Mouse (Mus musculus) liver, adult 2 months (tissue): Measurements from ENCODE around the gene Gm1527. TPM values are rescaled to one million over a fixed set of nuclear protein-coding genes. Genes with fewer than 3 reads are reported as not detected.
"Not testable (repeated sequence)": the region's sequence is repeated elsewhere in the genome, so short reads cannot be mapped to it uniquely, and the experiment has no call there.

Experiments used
- DNase-seq: peaks from one replicate; pipeline ENCODE4 v3.0.0-alpha.2; 2011; ENCODE audit warnings: low read depth, low spot score; ENCODE audit errors: extremely low read depth
- H3K27ac ChIP-seq: fragments of 200-500 bp; replicated peaks from 2 replicates; pipeline ENCODE4 v1.5.1; 2012; ENCODE audit warnings: low read depth, mild to moderate bottlenecking, control low read depth, inconsistent platforms, low read length; ENCODE audit not compliant: insufficient read depth
- H3K27me3 ChIP-seq: fragments of 200-500 bp; 2 replicates; pipeline ENCODE4 v1.6.1; 2012; ENCODE audit warnings: mild to moderate bottlenecking, moderate library complexity, low read length, inconsistent platforms; ENCODE audit not compliant: control insufficient read depth, insufficient read depth
- H3K36me3 ChIP-seq: fragments of 200-500 bp; 2 replicates; pipeline ENCODE4 v1.6.1; 2012; ENCODE audit warnings: low read length, inconsistent platforms; ENCODE audit not compliant: control insufficient read depth, insufficient read depth
- H3K4me1 ChIP-seq: fragments of 200-500 bp; 2 replicates; pipeline ENCODE4 v1.6.1; 2011; ENCODE audit warnings: low read length; ENCODE audit not compliant: control insufficient read depth, insufficient read depth
- H3K4me3 ChIP-seq: fragments of 200-500 bp; 2 replicates; pipeline ENCODE4 v1.5.1; 2011; ENCODE audit warnings: low read depth, mild to moderate bottlenecking, control low read depth, low read length, moderate library complexity; ENCODE audit not compliant: insufficient read depth
- H3K79me2 ChIP-seq: fragments of 200-500 bp; 2 replicates; pipeline ENCODE4 v1.6.1; 2012; ENCODE audit warnings: inconsistent platforms, mild to moderate bottlenecking, low read length, moderate library complexity; ENCODE audit not compliant: control insufficient read depth, insufficient read depth
- H3K9ac ChIP-seq: fragments of 200-500 bp; 2 replicates; pipeline ENCODE4 v1.6.1; 2012; ENCODE audit warnings: low read depth, mild to moderate bottlenecking, control low read depth, inconsistent platforms, low read length
- CTCF ChIP-seq: fragments of 200-500 bp; IDR thresholded peaks from 2 replicates; pipeline ENCODE4 v1.5.1; 2011; ENCODE audit warnings: low read depth, low read length, control low read depth
- POLR2A ChIP-seq: fragments of 200-500 bp; IDR thresholded peaks from 2 replicates; pipeline ENCODE4 v1.6.1; 2011; ENCODE audit warnings: low read length, control low read depth; ENCODE audit not compliant: insufficient read depth; ENCODE audit errors: extremely low read depth
- WGBS: fragments of 180-500 bp; shearing (Covaris S2); methylation state at CpG from one replicate; pipeline ENCODE4 v1.1.7; 2018; 5-methylcytosine and 5-hydroxymethylcytosine counted together
- polyA plus RNA-seq: library from polyadenylated mRNA; depleted of rRNA; stranded (reverse); fragments of >200 nt; gene quantifications from 2 replicates; pipeline ENCODE4 v1.2.3, GENCODE M21; 2012; rRNA removed
- total RNA-seq: library from RNA; depleted of rRNA; stranded (reverse); fragments of >200 nt; gene quantifications from 2 replicates; pipeline ENCODE4 v1.2.3, GENCODE M21; 2014; rRNA removed

The Gm1527 gene
- not detected in 2 replicates for total RNA-seq
- polyA plus RNA-seq = not detected in 2 replicates

DNA sequence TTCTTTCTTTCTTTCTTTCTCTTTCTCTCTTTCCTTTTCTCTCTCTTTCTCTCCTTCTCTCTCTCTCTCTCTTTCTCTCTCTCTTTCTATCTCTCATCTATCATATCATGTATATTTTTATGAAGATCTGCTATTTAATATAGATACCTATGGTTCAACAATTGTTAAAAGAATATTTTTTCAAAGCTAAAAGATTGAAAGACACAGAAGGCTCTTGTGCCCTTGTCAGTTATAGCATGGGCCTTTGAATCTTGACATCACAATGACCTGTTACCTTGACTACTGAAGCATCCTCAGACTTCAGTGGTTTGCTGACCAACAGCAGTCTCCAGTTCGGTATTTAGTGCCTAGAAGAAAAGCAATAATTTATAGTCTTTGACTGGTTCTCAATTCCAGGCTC is at the start of gene Gm1527:
Gene Gm1527, plus strand, starts transcription at position 301 of the 400 bp plus-strand sequence.
- DNase-seq = no peak
- Histone ChIP-seq H3K9ac (no peak within 1 kb of the TSS), H3K27me3 (no peaks in the 10 kb centered on the region), H3K79me2 (no peaks in the 10 kb centered on the region), H3K36me3 (no peaks in the 10 kb centered on the region), H3K4me3 (no peak within 1 kb of the TSS), H3K27ac (no peak within 1 kb of the TSS), H3K4me1 (no peaks in the 10 kb centered on the region)
- TF ChIP-seq POLR2A (no peak), CTCF (no peak)
- 57% methylated on average over 1 of the region's 1 CpGs for WGBS

DNA sequence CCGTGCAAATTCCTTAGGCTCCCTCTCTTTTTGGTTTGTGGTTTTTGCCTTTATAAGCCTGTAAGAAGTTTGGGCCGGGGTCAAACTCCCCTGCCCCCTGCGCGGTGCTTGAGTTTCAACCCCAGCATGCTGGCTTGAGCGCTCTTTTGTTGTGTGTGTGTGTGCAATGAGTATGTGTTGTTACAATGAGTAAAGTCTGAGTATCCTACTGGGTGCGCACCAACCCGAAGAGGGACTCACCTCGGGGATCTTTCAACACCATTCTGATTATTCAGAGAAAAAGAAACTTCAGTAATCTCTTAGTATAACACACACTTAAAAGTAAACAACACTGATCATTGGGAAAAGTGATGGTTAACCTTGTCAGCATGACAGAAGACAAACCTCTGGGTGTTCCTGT is 49.2 kb upstream of the Gm1527 start:
- Histone ChIP-seq H3K27ac (no peak overlapping the region), H3K4me3 (no peak overlapping the region), H3K79me2 (no peaks in the 10 kb centered on the region), H3K9ac (no peak overlapping the region), H3K36me3 (no peaks in the 10 kb centered on the region), H3K27me3 (no peaks in the 10 kb centered on the region), H3K4me1 (no peaks in the 10 kb centered on the region)
- no peak for TF ChIP-seq POLR2A
- no peak for TF ChIP-seq CTCF
- DNase-seq = no peak
- 64% methylated on average over 8 of the region's 8 CpGs for WGBS

DNA sequence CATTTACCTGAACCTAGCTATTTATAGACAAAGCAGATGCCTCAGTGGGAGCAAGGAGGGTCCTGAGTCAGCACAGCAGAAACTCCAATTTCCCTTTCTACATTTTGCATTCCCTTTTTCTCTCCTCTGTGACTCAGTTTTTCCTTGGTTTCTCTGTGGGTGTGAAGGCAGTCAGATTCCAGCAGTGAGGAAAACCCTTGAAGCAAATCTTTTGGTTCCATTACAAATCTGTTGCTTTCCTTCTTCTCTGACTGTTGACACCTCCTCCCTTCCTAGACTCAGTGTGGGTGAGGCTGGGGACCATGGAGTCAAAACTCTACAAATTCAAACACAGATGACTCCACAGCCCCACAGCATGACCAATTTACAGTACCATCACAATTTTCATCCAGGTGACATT is 45.3 kb upstream of the Gm1527 start:
- Histone ChIP-seq H3K4me1 (no peaks in the 10 kb centered on the region), H3K79me2 (no peaks in the 10 kb centered on the region), H3K4me3 (no peak overlapping the region), H3K36me3 (no peaks in the 10 kb centered on the region), H3K9ac (no peak overlapping the region), H3K27ac (no peak overlapping the region), H3K27me3 (no peaks in the 10 kb centered on the region)
- DNase-seq = no peak
- TF ChIP-seq POLR2A (no peak), CTCF (no peak)

DNA sequence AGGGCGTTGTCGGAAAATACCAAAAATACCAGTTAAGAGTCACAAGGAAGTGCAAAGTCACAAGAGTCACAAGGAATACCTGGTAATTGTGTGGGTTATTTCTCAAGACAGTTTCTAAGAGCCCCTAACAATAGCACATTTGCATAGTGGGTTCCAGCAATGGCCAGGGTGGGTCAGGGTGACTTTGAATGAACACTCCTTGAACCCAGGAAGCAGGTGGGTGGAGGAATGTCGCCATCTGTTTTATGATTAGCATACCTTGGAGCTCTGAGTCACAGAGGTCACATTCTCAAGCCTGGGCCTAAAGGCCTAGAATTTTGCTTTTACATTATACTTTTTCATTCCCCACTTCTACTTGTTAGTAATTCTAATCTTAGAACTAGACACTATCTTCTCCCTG is 40.2 kb upstream of the Gm1527 start:
- not testable (repeated sequence) for H3K79me2 ChIP-seq, H3K4me1 ChIP-seq, H3K4me3 ChIP-seq, H3K27me3 ChIP-seq, H3K27ac ChIP-seq, H3K36me3 ChIP-seq, DNase-seq, H3K9ac ChIP-seq
- WGBS = 92% methylated on average over 3 of the region's 3 CpGs

DNA sequence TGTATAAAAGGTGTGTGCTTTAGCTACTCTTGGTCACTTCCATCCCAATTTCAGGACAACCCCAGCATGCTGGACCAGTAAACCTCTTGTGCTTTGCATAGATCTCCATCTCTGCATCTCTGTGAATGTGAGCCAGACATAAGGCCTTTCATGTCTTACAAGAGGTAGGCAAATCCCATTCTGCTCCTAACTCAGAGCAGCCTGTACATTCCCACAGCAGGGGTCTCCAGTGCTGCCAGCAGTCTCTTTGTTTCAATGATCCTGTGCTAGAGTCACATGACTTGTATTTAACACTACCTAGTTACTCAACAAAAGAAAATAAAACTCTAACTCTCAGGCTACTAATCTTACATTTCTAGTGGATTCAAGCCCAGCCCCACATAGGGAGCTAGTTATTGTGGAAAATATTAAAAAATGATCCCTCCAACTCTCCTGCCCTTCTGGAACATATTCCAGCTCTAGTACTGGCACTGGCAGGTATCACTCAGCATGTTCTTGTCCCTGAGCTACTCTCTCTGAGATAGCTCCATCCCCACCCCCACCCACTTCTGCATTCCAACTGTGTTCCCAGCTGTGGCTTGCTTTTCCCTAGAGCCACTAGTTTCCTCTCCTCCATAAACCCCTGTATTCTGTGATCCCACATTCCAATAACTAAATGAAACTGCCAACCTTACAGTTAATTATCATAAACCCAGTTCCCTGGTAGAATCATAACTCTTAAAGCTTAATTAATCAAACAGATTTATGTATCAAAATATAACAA is 32.6 kb upstream of the Gm1527 start:
- not testable (repeated sequence) for H3K4me3 ChIP-seq, H3K9ac ChIP-seq, H3K79me2 ChIP-seq, H3K27me3 ChIP-seq, H3K27ac ChIP-seq, H3K4me1 ChIP-seq, H3K36me3 ChIP-seq, DNase-seq

DNA sequence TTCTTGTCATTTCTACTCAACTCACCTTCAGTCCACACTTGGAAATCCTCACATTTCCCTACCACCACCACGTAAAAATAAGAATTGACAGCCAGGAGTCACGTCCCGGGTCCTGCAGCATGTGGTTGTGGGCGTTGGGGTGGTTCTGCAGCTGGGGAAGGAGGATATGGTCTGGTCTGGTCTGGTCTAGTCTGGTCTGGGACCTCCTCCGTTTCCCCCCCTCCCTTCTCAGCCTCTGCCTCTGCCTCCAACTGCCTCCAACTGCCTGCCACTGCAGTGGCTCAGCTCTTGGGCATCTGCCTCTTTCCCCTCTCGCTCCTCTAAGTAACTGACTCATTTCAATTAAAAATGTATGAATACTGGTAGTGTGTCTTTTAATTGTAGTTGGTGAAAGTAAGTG is 4.5 kb downstream of the Gm1527 start:
- H3K36me3 ChIP-seq, DNase-seq, H3K27me3 ChIP-seq, H3K79me2 ChIP-seq, H3K4me3 ChIP-seq, H3K4me1 ChIP-seq, H3K9ac ChIP-seq, H3K27ac ChIP-seq: not testable (repeated sequence)
- WGBS = 60% methylated on average over 6 of the region's 6 CpGs
